Mouse (Mus musculus): ENCODE measurements around the gene Inmt. TPM values are rescaled to one million over a fixed set of nuclear protein-coding genes. Genes with fewer than 3 reads are reported as not detected.
"Not testable (repeated sequence)": the region's sequence is repeated elsewhere in the genome, so short reads cannot be mapped to it uniquely, and the experiment has no call there.

Inmt gene
- polyA plus RNA-seq, 1 experiment from 2014 or later, result not detected

DNA sequence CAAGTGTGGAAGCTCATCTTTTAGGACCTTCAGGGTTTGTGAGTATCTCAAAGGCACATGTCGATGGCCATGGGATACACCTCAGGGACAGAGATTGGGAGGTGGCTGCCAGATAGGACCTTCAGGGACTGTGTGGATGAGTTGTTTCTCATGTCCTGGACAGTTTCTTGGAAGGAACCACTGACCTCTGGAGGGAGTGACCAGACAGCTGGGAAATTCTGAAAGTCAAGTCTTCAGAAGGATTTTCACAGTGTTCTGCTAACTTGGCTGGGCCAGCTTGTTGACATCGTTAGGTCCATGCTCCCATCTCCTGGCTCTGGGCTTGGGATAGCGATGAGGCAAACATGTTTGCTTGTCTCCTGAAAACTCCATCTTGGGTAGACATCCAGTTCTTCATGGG is 24.2 kb upstream of the Inmt start:
- no peak overlapping the region for H3K4me3 ChIP-seq (ENCODE audit: low read depth, low read length)
- H3K9ac ChIP-seq (ENCODE audit: low read length), result no peak overlapping the region
- H3K4me1 ChIP-seq (ENCODE audit: control insufficient read depth, insufficient read depth, low read length), result no peaks in the 10 kb centered on the region
- H3K4me2 ChIP-seq (ENCODE audit: low read length), result no peak overlapping the region
- WGBS, result 90% methylated on average over 3 of the region's 3 CpGs
- no peak overlapping the region for H3K27ac ChIP-seq (ENCODE audit: low read depth, low read length)
- ATAC-seq (no peak), DNase-seq (ENCODE audit: low spot score) (no peak)
- H3K36me3 ChIP-seq (ENCODE audit: control insufficient read depth, insufficient read depth, low read length), result no peaks in the 10 kb centered on the region
- no peaks in the 10 kb centered on the region for H3K27me3 ChIP-seq (replicated peaks; ENCODE audit: control insufficient read depth, insufficient read depth, low read length)
- H3K9me3 ChIP-seq (replicated peaks; ENCODE audit: control insufficient read depth, low read length), result no peaks in the 10 kb centered on the region

DNA sequence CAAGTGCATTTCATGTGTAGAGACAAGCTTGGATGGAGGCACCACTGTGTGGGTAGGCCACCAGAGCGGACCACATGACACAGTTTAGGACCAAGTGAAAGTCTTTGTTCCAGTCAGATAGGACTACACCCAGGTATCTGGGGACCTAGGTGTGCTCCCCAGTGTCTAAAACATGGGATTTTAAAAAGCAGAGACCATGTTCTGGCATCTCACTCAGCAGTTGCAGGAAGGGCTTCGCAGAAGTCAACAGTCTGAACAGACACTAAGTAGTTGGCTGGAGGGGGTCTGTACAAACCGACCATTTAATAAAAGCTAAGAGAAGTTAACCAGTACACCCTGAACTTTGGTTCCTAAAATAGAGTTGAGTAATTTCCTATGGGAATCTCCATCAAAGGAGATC is 18.3 kb upstream of the Inmt start:
- Histone ChIP-seq H3K36me3 (ENCODE audit: control insufficient read depth, insufficient read depth, low read length) (no peaks in the 10 kb centered on the region), H3K4me3 (ENCODE audit: low read depth, low read length) (no peak overlapping the region), H3K9ac (ENCODE audit: low read length) (no peak overlapping the region), H3K4me2 (ENCODE audit: low read length) (no peak overlapping the region), H3K9me3 (replicated peaks; ENCODE audit: control insufficient read depth, low read length) (no peaks in the 10 kb centered on the region), H3K4me1 (ENCODE audit: control insufficient read depth, insufficient read depth, low read length) (no peaks in the 10 kb centered on the region), H3K27me3 (replicated peaks; ENCODE audit: control insufficient read depth, insufficient read depth, low read length) (no peaks in the 10 kb centered on the region), H3K27ac (ENCODE audit: low read depth, low read length) (no peak overlapping the region)
- ATAC-seq (no peak), DNase-seq (ENCODE audit: low spot score) (no peak)
- WGBS, result 92% methylated on average over 3 of the region's 3 CpGs

DNA sequence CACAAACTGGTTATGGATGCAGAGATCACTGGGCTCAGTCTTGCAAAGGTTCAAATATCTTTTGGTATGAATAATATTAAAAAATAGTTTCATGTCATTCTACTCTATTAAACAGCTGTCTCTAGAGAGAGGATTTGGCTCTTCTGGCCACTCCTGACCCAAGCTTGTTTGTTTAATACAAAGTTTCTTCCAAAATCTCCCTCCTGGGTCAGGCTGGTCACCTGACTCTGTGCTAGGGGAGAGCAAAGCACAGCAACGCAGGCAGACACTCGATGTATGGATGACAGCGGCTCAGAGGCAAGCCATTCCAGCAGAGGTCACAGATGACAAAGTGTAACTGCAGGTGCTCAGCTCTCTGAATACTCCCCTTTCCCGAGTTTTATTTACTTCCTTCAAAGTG is 16.7 kb upstream of the Inmt start:
- Histone ChIP-seq H3K27ac (ENCODE audit: low read depth, low read length) (no peak overlapping the region), H3K4me2 (ENCODE audit: low read length) (no peak overlapping the region), H3K9me3 (replicated peaks; ENCODE audit: control insufficient read depth, low read length) (no peaks in the 10 kb centered on the region), H3K9ac (ENCODE audit: low read length) (no peak overlapping the region), H3K27me3 (replicated peaks; ENCODE audit: control insufficient read depth, insufficient read depth, low read length) (no peaks in the 10 kb centered on the region), H3K4me3 (ENCODE audit: low read depth, low read length) (no peak overlapping the region), H3K4me1 (ENCODE audit: control insufficient read depth, insufficient read depth, low read length) (no peaks in the 10 kb centered on the region), H3K36me3 (ENCODE audit: control insufficient read depth, insufficient read depth, low read length) (no peaks in the 10 kb centered on the region)
- DNase-seq (ENCODE audit: low spot score), result no peak
- no peak for ATAC-seq
- WGBS, result 70% methylated on average over 4 of the region's 4 CpGs

- no peak for DNase-seq (ENCODE audit: low spot score)
- H3K9ac ChIP-seq (ENCODE audit: low read length), result no peak overlapping the region
- H3K27me3 ChIP-seq (replicated peaks; ENCODE audit: control insufficient read depth, insufficient read depth, low read length), result no peaks in the 10 kb centered on the region
- H3K36me3 ChIP-seq (ENCODE audit: control insufficient read depth, insufficient read depth, low read length), result no peaks in the 10 kb centered on the region
- ATAC-seq, result no peak
- no peak overlapping the region for H3K27ac ChIP-seq (ENCODE audit: low read depth, low read length)
- no peaks in the 10 kb centered on the region for H3K9me3 ChIP-seq (replicated peaks; ENCODE audit: control insufficient read depth, low read length)
- no peaks in the 10 kb centered on the region for H3K4me1 ChIP-seq (ENCODE audit: control insufficient read depth, insufficient read depth, low read length)
- no peak overlapping the region for H3K4me3 ChIP-seq (ENCODE audit: low read depth, low read length)
- no peak overlapping the region for H3K4me2 ChIP-seq (ENCODE audit: low read length)
Measured at GRCm38 (mm10) chr6:55189406-55189805, 14.6 kb upstream of the Inmt start.

DNA sequence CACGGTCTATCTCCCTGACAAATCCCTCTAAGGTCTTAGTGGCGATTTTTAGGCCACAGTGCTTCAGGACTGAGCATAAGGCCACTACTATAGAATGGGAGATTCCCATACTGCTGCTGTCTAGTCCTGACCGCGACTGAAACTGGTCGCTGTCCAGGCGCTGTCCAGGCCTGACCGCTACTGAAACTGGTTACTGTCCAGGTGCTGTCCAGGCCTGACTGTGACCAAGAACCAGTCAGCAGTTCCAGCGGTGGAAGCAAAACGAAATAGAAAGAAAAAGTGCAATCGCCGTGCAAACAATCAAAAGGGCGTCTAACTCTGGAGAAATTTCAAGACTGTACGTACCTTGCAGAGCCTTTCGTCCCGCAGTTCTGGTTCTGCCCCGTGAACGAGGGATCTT is 13.0 kb upstream of the Inmt start:
- H3K4me2 ChIP-seq (ENCODE audit: low read length); H3K27me3 ChIP-seq (replicated peaks; ENCODE audit: control insufficient read depth, insufficient read depth, low read length); H3K9me3 ChIP-seq (replicated peaks; ENCODE audit: control insufficient read depth, low read length); ATAC-seq; H3K4me1 ChIP-seq (ENCODE audit: control insufficient read depth, insufficient read depth, low read length); DNase-seq (ENCODE audit: low spot score); H3K9ac ChIP-seq (ENCODE audit: low read length); H3K36me3 ChIP-seq (ENCODE audit: control insufficient read depth, insufficient read depth, low read length); H3K4me3 ChIP-seq (ENCODE audit: low read depth, low read length); H3K27ac ChIP-seq (ENCODE audit: low read depth, low read length): not testable (repeated sequence)
- 97% methylated on average over 17 of the region's 17 CpGs for WGBS

DNA sequence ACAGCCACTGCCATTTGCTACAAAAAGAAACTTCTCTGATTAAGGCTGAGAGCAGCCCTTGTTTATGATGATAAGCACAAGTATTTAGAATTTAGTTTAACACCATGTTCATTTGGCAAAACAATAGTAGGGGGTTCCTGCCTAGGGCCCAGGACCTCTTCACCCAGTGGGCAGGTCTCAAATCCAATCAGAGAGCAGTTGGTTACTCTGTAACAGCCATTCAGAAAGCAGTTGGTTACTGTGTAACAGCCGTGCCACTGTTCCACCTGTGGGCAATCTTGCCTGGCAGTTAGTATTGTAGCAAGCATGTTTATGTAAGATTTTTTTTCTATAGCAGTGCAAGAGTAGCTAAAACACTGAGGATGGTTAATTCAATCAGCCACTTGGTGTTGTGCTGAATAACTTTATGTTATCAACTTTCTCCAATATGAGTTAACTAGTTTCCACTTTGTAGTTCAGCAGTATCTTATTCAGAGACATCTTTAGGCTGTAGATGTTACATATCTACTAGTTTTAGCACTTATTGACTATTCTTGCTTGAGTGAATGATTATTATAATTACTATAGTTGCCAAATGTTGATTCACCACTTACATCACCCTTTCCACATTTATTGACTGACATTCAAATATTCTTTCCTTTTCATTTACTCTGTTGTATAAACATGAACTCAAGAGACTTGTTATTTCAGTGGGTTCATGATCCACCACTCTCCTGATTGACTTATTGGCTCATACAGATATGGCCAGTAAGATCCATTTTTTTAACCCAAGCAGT is 8.0 kb upstream of the Inmt start:
- whole genome bisulfite sequencing, result 89% methylated on average over 1 of the region's 1 CpGs
- DNase-seq (ENCODE audit: low spot score), result no peak
- no peak overlapping the region for H3K4me3 ChIP-seq (ENCODE audit: low read depth, low read length)

GRCm38 (mm10) chr6:55179560-55179959 is 4.7 kb upstream of the Inmt start:
- WGBS, result 87% methylated on average over 7 of the region's 7 CpGs
- no peaks in the 10 kb centered on the region for H3K4me1 ChIP-seq (ENCODE audit: control insufficient read depth, insufficient read depth, low read length)

More for the DNA sequence above, 8.0 kb upstream of the Inmt start:
- no peak overlapping the region for H3K4me2 ChIP-seq (ENCODE audit: low read length)
- H3K27me3 ChIP-seq (replicated peaks; ENCODE audit: control insufficient read depth, insufficient read depth, low read length), result no peaks in the 10 kb centered on the region
- no peak overlapping the region for H3K27ac ChIP-seq (ENCODE audit: low read depth, low read length)
- no peak overlapping the region for H3K9ac ChIP-seq (ENCODE audit: low read length)
- H3K9me3 ChIP-seq (replicated peaks; ENCODE audit: control insufficient read depth, low read length), result no peaks in the 10 kb centered on the region
- no peak for ATAC-seq
- no peaks in the 10 kb centered on the region for H3K36me3 ChIP-seq (ENCODE audit: control insufficient read depth, insufficient read depth, low read length)
- H3K4me1 ChIP-seq (ENCODE audit: control insufficient read depth, insufficient read depth, low read length), result no peaks in the 10 kb centered on the region

DNA sequence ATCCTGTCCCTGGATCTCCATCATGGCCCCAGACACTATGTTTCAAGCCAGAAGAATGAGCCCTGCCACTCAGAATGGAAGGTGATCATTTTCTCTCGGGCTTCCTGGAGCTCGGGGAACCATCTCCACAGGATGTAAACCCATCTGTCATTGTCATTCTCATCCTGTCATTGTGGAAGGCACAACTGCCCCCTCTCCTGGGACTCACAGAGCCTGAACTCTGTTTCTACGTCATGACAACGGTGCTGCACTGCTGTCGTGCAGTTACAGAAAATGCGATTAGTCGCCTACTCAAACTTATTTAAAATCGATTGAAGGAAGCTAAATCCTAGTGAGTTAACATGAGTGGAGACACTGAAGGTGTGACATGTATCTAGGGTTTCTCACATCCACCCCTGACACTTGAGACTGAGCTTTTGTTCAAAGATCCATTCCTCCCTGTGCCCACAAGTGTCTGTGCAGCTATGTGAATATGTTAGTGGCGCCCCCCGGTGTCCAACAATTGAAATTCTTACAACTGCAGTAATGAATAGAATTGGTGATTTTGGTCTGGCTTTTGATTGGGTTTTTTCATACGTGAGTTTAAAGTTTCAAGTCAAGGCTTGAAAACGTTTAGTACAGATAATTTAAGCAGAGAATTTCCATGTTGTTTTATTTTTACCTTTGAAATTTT is 2.4 kb upstream of the Inmt start:
- no peak overlapping the region for H3K9ac ChIP-seq (ENCODE audit: low read length)
- ATAC-seq (no peak), DNase-seq (ENCODE audit: low spot score) (no peak)
- H3K36me3 ChIP-seq (ENCODE audit: control insufficient read depth, insufficient read depth, low read length), result no peaks in the 10 kb centered on the region
- H3K4me1 ChIP-seq (ENCODE audit: control insufficient read depth, insufficient read depth, low read length), result no peaks in the 10 kb centered on the region
- no peaks in the 10 kb centered on the region for H3K27me3 ChIP-seq (replicated peaks; ENCODE audit: control insufficient read depth, insufficient read depth, low read length)
- H3K9me3 ChIP-seq (replicated peaks; ENCODE audit: control insufficient read depth, low read length), result no peaks in the 10 kb centered on the region
- no peak overlapping the region for H3K27ac ChIP-seq (ENCODE audit: low read depth, low read length)
- 58% methylated on average over 12 of the region's 12 CpGs for WGBS
- no peak overlapping the region for H3K4me2 ChIP-seq (ENCODE audit: low read length)
- H3K4me3 ChIP-seq (ENCODE audit: low read depth, low read length), result no peak overlapping the region

More at GRCm38 (mm10) chr6:55179560-55179959, 4.7 kb upstream of the Inmt start:
- H3K9me3 ChIP-seq (replicated peaks; ENCODE audit: control insufficient read depth, low read length), result no peaks in the 10 kb centered on the region
- DNase-seq (ENCODE audit: low spot score) (no peak), ATAC-seq (no peak)
- no peaks in the 10 kb centered on the region for H3K27me3 ChIP-seq (replicated peaks; ENCODE audit: control insufficient read depth, insufficient read depth, low read length)
- H3K36me3 ChIP-seq (ENCODE audit: control insufficient read depth, insufficient read depth, low read length), result no peaks in the 10 kb centered on the region
- no peak overlapping the region for H3K4me2 ChIP-seq (ENCODE audit: low read length)
- no peak overlapping the region for H3K9ac ChIP-seq (ENCODE audit: low read length)
- no peak overlapping the region for H3K4me3 ChIP-seq (ENCODE audit: low read depth, low read length)
- no peak overlapping the region for H3K27ac ChIP-seq (ENCODE audit: low read depth, low read length)

- 50% methylated on average over 5 of the region's 5 CpGs for WGBS
- H3K27me3 ChIP-seq (replicated peaks; ENCODE audit: control insufficient read depth, insufficient read depth, low read length), result no peaks in the 10 kb centered on the region
Measured at GRCm38 (mm10) chr6:55175892-55176291, 1.0 kb upstream of the Inmt start.

More at GRCm38 (mm10) chr6:55175892-55176291, 1.0 kb upstream of the Inmt start:
- Histone ChIP-seq H3K4me3 (ENCODE audit: low read depth, low read length) (no peak overlapping the region), H3K4me1 (ENCODE audit: control insufficient read depth, insufficient read depth, low read length) (no peaks in the 10 kb centered on the region), H3K9me3 (replicated peaks; ENCODE audit: control insufficient read depth, low read length) (no peaks in the 10 kb centered on the region), H3K27ac (ENCODE audit: low read depth, low read length) (no peak overlapping the region), H3K36me3 (ENCODE audit: control insufficient read depth, insufficient read depth, low read length) (no peaks in the 10 kb centered on the region), H3K9ac (ENCODE audit: low read length) (no peak overlapping the region), H3K4me2 (ENCODE audit: low read length) (no peak overlapping the region)
- no peak for DNase-seq (ENCODE audit: low spot score)
- no peak for ATAC-seq
